Mouse (Mus musculus): ENCODE data around the gene Syce1l. TPM values are rescaled to one million over a fixed set of nuclear protein-coding genes. Genes with fewer than 3 reads are reported as not detected.
A peak's percentile ranks its signal among the peaks of the same experiment; 100 is the strongest.

Gene Syce1l
- total and polyA plus RNA-seq, 2 experiments from 2014 or later: not detected

DNA sequence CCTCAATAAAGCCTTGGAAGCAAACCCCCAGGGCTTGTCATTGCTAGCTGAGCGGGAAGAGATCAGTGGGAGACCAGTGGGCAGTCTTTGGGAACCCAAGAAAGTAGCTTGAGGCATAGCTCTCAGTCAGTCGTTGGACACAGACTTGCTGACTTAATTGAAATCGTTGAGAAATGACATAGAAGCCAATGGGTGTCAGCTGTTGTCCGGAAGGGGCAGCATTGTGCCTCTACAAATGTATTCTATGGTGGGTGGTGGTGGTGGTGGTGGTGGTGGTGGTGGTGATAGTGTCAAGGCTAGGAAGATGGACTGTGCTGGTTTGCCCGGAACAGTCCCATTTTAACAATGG, 6.8 kb upstream of the Syce1l start:
- Histone ChIP-seq H3K9ac (peak overlapping the region; percentile 62), H3K36me3 (ENCODE audit: insufficient read depth) (peaks cover 32% of the 10 kb centered on the region), H3K9me3 (ENCODE audit: low read length) (no peaks in the 10 kb centered on the region), H3K4me2 (ENCODE audit: low read depth) (peak overlapping the region; percentile 96), H3K27ac (ENCODE audit: low read depth, low read length) (no peak overlapping the region), H3K27me3 (ENCODE audit: insufficient read depth, low read length) (no peaks in the 10 kb centered on the region), H3K4me3 (ENCODE audit: low read depth, low read length) (peak overlapping the region; percentile 78), H3K4me1 (ENCODE audit: insufficient read depth) (no peaks in the 10 kb centered on the region)
- 39% methylated on average over 5 of the region's 5 CpGs for whole genome bisulfite sequencing
- DNase-seq: no peak
- no peak for ATAC-seq
- no peak for TF ChIP-seq CTCF (IDR thresholded peaks at IDR 0.05; ENCODE audit: low read depth)

DNA sequence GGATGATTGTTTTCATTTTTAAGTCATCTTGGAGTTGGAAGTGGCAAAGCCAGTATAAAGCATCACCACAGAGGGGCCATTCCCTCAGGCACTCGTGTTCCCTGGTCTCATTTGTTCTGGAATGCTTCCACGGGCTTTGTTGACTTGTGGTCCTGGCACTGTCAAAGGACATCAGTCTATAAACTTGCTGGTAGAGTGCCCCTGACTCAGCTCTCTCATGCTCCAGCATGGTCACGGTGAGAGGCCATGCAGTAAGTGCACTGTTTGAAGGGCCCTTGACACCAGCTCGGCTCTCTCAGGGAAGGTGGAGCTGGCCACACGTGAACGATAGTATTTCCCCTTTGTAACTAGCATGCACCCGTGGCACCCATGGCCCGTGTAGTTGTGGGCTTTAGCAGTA, 2.7 kb upstream of the Syce1l start:
- DNase-seq: no peak
- Histone ChIP-seq H3K27ac (ENCODE audit: low read depth, low read length) (no peak overlapping the region), H3K4me2 (ENCODE audit: low read depth) (no peak overlapping the region), H3K27me3 (ENCODE audit: insufficient read depth, low read length) (no peaks in the 10 kb centered on the region), H3K9me3 (ENCODE audit: low read length) (no peaks in the 10 kb centered on the region), H3K4me1 (ENCODE audit: insufficient read depth) (no peaks in the 10 kb centered on the region), H3K36me3 (ENCODE audit: insufficient read depth) (peaks cover 54% of the 10 kb centered on the region), H3K4me3 (ENCODE audit: low read depth, low read length) (no peak overlapping the region), H3K9ac (no peak overlapping the region)
- TF ChIP-seq CTCF (IDR thresholded peaks at IDR 0.05; ENCODE audit: low read depth): no peak
- ATAC-seq: no peak
- 91% methylated on average over 8 of the region's 8 CpGs for WGBS

DNA sequence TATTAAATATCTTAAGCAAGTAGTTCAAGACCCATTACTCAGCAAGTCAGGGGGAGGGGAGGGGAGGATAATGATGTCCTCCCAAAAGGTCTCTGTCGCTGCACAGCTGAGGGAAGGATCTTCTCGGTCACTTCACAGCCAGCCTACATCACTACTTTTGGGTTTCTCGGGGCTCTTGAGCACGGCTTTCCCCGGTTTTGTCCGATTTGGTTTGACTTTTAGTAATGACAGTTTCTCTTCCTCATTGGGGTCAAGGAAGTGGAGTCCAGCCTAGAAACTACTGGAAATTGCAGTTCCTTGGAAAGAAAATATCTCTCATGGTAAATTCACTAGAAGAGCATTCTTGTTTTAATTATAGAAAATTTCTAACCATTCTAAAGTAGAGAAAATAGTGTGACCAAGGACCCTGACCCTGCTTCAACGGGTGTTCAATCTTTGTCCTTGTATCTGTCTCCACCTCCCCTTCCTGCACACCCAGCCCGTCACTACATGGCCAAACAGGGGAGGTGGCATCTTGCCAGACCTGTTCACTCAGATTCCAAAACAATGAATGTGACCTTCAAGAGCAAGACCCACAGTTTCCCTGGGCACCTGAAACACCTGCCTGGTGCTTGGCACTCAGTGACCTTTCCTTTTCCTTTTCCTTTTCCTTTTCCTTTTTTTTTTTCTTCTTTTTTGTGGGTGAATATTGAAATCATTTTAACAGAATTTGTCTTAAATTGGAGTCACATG, 632 bp downstream of the Syce1l start:
- no peaks in the 10 kb centered on the region for H3K4me1 ChIP-seq (ENCODE audit: insufficient read depth)
- H3K36me3 ChIP-seq (ENCODE audit: insufficient read depth): peaks cover 45% of the 10 kb centered on the region
- TF ChIP-seq CTCF (IDR thresholded peaks at IDR 0.05; ENCODE audit: low read depth): no peak
- H3K9ac ChIP-seq: no peak overlapping the region
- H3K27ac ChIP-seq (ENCODE audit: low read depth, low read length): no peak overlapping the region
- H3K4me2 ChIP-seq (ENCODE audit: low read depth): no peak overlapping the region
- H3K27me3 ChIP-seq (ENCODE audit: insufficient read depth, low read length): no peaks in the 10 kb centered on the region
- no peaks in the 10 kb centered on the region for H3K9me3 ChIP-seq (ENCODE audit: low read length)
- WGBS: 83% methylated on average over 8 of the region's 8 CpGs
- no peak overlapping the region for H3K4me3 ChIP-seq (ENCODE audit: low read depth, low read length)
- DNase-seq: no peak
- ATAC-seq: no peak

DNA sequence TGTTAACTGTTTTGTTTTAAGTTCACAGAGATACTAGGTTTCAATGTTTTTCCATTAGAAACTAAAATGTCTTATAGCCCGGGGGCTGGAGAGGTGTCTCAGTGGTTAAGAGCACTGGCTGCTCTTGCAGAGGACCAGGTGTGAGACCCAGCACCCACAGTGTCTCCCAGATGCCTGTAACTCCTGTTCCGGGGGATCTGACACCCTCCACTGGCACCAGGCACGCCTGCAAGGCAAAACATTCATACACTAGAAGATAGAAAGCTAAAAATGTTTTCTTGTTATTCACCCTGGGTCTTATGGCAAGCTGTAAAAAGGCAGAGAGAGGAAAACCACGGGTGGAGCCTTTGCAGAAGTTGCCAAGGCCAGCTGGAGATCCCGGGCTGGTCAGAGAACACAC, 2.2 kb downstream of the Syce1l start:
- H3K4me3 ChIP-seq (ENCODE audit: low read depth, low read length): no peak overlapping the region
- ATAC-seq: no peak
- WGBS: 84% methylated on average over 5 of the region's 5 CpGs
- no peak overlapping the region for H3K9ac ChIP-seq
- no peak overlapping the region for H3K4me2 ChIP-seq (ENCODE audit: low read depth)
- H3K4me1 ChIP-seq (ENCODE audit: insufficient read depth): no peaks in the 10 kb centered on the region
- DNase-seq: no peak
- H3K36me3 ChIP-seq (ENCODE audit: insufficient read depth): peaks cover 30% of the 10 kb centered on the region
- no peaks in the 10 kb centered on the region for H3K27me3 ChIP-seq (ENCODE audit: insufficient read depth, low read length)
- no peak overlapping the region for H3K27ac ChIP-seq (ENCODE audit: low read depth, low read length)
- no peak for TF ChIP-seq CTCF (IDR thresholded peaks at IDR 0.05; ENCODE audit: low read depth)
- no peaks in the 10 kb centered on the region for H3K9me3 ChIP-seq (ENCODE audit: low read length)

DNA sequence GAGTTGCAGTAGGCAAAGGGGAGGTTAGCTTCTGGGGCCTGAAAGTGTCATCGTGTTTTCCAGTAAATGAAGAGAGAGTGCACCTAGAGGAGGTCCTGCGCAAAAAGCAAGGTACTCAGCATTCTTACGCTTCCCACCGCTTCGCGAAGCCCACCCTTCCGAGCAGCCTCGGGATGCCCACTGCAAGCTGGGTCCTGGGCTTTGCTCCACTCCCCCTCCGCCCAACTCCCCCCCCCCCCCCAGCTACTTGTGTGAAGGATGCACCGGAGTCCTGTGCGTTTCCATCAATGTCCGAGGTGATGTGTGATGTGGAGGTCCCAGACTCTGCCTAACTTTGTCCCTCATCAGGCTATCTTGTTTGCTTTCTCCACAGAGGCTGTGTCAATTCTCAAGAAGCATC, 9.4 kb downstream of the Syce1l start:
- no peak overlapping the region for H3K4me3 ChIP-seq (ENCODE audit: low read depth, low read length)
- no peak for ATAC-seq
- no peak for DNase-seq
- no peak overlapping the region for H3K9ac ChIP-seq
- no peaks in the 10 kb centered on the region for H3K36me3 ChIP-seq (ENCODE audit: insufficient read depth)
- H3K9me3 ChIP-seq (ENCODE audit: low read length): no peaks in the 10 kb centered on the region
- H3K4me1 ChIP-seq (ENCODE audit: insufficient read depth): no peaks in the 10 kb centered on the region
- H3K4me2 ChIP-seq (ENCODE audit: low read depth): no peak overlapping the region
- 85% methylated on average over 11 of the region's 12 CpGs for WGBS
- H3K27ac ChIP-seq (ENCODE audit: low read depth, low read length): no peak overlapping the region
- TF ChIP-seq CTCF (IDR thresholded peaks at IDR 0.05; ENCODE audit: low read depth): no peak
- H3K27me3 ChIP-seq (ENCODE audit: insufficient read depth, low read length): no peaks in the 10 kb centered on the region

DNA sequence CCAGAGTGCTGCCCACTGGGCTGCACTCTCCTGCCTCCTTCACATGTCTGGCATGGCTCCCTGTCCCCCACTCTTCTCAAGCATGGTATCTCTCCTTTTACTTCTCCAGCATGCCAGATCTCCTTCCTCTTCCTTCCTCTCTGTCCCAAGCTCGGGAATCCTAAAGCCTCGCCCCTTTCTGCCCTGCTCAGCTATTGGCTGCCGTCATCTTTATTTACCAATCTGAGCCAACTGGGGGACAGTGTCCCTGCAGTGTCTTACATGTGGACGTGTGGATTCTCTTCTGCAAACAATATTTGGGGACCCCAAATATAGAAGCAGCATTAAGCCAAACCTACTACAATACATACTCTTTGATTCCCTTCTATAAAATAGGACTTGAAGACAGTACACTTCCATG, 10.1 kb downstream of the Syce1l start:
- H3K27me3 ChIP-seq (ENCODE audit: insufficient read depth, low read length): no peaks in the 10 kb centered on the region
- H3K4me3 ChIP-seq (ENCODE audit: low read depth, low read length): no peak overlapping the region
- ATAC-seq (no peak), DNase-seq (no peak)
- H3K27ac ChIP-seq (ENCODE audit: low read depth, low read length): no peak overlapping the region
- no peak overlapping the region for H3K9ac ChIP-seq
- H3K36me3 ChIP-seq (ENCODE audit: insufficient read depth): no peaks in the 10 kb centered on the region
- WGBS: 61% methylated on average over 4 of the region's 4 CpGs
- no peak for TF ChIP-seq CTCF (IDR thresholded peaks at IDR 0.05; ENCODE audit: low read depth)
- H3K9me3 ChIP-seq (ENCODE audit: low read length): no peaks in the 10 kb centered on the region
- no peak overlapping the region for H3K4me2 ChIP-seq (ENCODE audit: low read depth)
- no peaks in the 10 kb centered on the region for H3K4me1 ChIP-seq (ENCODE audit: insufficient read depth)

DNA sequence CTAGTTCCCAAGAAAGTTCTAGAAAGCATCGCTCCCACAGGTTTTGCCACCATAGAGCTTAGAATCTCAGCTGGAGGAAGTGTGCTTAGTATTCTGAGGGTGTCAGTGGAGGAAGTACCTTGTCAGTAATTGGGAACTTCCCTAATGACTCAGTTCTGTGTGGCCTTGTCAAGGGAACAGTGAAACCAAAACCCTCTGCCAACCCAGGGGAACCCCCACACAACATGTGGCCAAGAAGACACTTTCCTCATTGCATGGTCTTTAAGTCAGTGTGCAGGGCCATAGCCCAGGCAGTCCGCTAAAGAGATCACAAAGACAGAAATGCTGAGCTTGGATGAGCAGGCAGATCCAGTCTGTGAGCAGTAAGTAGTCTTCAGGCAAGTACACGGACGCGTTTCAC, 13.1 kb downstream of the Syce1l start:
- H3K27ac ChIP-seq (ENCODE audit: low read depth, low read length): no peak overlapping the region
- no peak for DNase-seq
- no peaks in the 10 kb centered on the region for H3K27me3 ChIP-seq (ENCODE audit: insufficient read depth, low read length)
- no peak for ATAC-seq
- H3K36me3 ChIP-seq (ENCODE audit: insufficient read depth): no peaks in the 10 kb centered on the region
- no peaks in the 10 kb centered on the region for H3K4me1 ChIP-seq (ENCODE audit: insufficient read depth)
- no peak for TF ChIP-seq CTCF (IDR thresholded peaks at IDR 0.05; ENCODE audit: low read depth)
- H3K9me3 ChIP-seq (ENCODE audit: low read length): no peaks in the 10 kb centered on the region
- H3K4me3 ChIP-seq (ENCODE audit: low read depth, low read length): no peak overlapping the region
- no peak overlapping the region for H3K9ac ChIP-seq
- WGBS: 95% methylated on average over 5 of the region's 5 CpGs
- no peak overlapping the region for H3K4me2 ChIP-seq (ENCODE audit: low read depth)

Measured in forebrain, postnatal 0 days (tissue).